Mouse (Mus musculus) lung, postnatal 10 days (tissue): ENCODE data around the gene Tiam1.

Experiments
- DNase-seq: peaks from one replicate; pipeline ENCODE4 v3.0.0; 2021

Tiam1 gene

DNA sequence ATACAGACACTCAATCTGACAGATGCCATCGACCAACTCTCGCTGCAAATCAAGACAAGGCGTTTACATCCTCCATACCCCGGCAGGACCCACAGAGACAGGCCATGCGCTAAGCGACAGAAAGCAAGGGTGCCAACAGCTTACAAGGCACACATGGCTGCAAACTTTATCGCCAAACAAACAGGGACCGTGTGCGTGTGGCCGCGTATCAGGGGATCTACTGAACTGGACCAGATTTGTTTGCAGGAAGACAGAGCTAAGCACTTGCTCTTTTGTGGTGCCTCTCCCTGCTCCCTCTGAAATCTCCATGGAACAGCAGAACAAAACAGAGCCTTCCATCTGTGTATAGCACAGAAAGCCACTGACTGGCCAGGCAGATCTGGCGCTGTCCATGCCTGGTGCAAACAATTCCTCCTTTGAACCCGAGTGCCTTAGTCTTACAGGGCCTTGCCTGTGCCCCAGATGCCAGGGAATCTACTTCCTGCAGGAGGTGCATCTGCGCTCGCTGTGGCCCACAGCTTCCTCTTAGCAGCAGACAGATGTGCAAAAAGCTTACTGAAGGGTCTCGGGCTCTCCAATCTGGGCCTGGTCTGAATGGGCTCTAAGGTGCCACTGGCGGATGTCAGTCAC, 316.0 kb downstream of the Tiam1 start:
- no peak for DNase-seq

DNA sequence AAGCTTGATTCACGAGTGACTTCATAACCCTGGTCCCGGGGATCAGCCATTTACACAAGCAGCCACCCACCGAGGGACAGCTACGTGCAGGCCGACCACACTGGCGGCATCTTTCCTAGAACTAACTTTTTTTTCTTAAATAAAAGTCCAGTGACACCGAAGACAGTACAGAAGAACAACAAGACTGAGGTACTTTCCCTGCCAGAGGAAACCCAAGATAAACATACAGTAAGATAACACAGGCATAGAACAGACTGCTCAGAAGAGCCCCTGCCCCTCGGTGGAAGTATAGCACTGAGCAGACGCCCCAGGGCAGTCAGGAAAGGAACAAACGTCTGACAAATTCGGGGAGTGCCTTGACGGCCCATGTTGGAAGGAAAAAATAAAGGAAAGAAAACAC, 317.7 kb downstream of the Tiam1 start:
- no peak for DNase-seq

DNA sequence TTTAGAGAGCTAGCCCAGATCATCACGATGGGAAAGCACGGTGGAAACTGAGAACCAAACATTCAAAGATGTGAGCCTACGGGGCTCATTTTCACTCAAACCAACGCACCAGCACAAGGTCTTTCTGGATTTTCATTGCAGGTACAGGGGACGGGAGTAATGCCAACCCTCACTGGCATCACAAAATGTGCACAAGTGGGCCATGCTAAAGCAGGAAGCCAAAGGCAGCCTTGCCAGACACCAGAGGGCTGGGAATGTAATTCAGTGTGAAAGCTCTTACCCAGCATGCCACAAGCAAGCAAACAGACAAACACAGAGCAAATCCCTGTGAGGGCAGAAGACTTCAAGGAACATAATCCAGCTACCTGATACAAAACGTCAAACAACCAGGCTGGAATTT, 320.7 kb downstream of the Tiam1 start:
- no peak for DNase-seq

DNA sequence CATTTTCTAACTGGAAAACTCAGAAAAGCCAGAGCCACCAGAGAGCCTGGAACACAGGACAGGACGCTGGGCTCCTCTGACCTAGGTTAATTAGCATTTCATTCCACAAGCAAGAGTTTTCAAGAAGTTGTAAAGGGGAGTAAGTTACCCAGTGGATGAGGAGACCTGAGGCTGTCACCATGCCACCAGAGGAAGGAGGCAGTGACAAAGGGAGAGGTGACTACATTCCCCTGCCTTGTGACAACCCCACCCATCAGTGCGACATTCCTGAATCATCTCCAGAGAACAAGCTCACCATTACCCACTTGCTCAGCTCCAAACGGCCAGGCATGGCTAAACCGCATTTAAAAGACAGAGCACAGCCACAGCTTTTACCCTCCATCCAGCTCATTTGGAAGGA, 324.9 kb downstream of the Tiam1 start:
- DNase-seq: no peak

DNA sequence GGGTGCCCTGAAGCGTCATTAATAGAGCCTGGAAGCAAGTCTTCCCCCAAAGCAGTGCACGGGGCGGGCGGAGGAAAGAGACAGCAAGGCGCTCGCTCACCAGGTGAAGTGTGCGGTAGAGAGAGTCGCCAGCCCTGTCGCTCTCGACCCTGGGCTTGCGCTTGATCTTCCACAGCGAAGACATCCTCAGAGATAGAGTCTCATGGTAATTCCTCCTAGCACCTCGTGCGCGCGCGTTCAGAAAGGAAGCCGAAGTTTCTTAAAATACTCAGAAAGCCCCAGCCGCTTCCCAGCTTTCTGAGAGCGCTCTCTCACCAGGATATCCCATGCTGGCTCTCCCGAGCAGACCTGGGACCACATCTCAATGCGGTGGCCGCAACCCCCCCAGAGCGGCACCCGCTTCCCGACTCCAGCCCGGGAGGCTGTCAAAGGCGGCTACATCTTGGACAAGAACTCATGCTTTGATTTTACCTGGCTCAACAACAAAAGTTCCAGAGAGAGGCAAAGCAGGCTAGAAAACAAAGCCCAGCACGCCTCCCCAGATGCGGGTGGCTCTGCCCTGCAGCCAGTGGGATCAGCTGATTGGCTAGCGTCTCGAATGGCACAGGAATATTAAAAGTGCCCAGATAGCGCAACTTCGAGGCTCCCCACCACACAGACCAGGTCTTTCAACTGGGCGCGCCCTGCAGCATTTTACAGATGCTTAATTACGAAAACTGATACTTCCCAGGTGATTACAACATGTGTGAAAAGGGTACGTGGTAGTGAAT, 325.5 kb downstream of the Tiam1 start:
- no peak for DNase-seq

DNA sequence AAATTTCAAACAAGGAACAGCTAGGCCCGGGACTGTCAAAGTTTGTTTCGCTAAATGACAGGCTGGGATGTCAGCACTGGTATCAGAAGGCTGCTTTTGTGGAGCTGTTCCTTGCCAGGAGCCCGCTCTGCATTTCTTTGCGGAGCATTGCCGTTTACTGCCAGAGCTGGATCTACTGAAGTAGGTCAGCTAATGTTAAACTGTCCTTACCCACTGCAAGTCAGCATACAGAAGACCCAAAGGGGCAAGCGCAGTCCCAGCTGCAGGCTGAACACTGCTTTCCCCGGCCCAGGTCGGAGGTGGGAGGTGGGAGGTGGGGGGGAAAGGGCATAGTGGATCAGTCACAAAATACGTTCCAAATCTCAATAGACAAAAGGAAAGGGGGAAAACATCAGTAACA, 326.3 kb downstream of the Tiam1 start:
- DNase-seq: no peak

DNA sequence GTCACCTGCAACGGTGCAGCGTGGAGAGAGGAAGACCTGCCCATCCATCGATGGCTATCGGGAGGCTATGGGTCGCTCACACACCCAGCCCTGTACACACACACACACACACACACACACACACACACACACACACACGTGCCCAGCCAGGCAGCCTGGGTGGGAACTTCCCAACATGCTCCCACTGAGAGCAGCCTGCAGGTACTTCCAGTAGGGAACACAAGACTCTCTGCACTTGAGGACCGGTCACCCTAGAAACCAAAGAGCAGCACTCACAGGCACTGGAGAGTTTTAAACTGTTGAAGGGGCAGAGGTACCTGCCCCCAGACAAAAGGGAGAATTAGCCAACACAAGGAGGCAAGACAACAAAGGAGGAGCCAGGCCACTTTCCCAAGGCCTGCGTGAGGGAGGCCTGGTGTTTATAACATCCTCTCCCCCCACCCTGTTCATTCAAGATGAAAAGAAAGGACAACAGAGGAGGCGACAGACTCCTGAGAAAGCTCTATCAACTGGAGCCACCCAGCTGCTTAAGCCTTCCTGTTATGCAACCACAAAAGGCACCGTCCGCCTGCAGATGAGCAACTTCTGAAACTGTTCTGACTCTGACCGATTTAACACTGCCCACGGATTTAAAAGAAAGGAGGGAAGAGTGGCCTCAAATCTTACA, 326.9 kb downstream of the Tiam1 start:
- peak; percentile 37 for DNase-seq

DNA sequence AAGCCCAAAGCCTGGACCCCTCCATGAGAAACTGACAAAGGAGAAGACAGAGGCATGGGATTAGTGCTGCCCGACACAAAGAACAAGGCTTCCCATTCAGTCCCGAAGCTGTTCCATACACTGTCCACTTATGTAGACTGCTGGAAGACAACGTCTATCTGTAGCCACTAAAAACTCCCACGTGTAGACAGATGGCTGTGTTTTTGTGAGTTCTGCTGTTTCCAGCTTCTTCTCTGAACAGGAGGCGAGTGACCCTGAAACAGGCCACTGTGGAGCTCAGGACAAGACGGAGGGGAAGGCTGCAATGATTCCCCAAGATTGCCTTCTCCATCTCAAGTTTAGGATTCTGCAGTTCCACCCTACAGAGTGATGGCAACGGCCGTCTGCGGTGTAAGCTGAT, 330.0 kb downstream of the Tiam1 start:
- no peak for DNase-seq

DNA sequence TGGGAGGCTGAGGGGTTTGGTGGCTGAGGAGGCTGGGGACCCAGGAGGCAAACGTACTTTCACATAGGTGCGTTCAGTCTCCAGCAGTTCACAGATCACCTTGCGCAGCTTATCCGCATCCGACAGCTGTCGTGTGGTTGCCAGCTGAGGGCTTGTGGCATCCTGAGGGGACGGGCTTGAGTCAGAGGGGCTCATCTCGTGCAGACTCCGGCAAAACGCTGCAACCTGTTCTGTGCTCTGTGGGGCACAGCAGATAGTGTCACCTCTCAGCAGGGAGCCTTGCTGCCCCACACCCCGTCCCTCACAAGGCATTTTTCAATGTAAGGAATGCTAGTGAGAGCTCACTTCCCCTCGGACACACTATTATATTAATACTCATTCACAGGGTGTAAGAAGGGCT, 330.7 kb downstream of the Tiam1 start:
- no peak for DNase-seq

DNA sequence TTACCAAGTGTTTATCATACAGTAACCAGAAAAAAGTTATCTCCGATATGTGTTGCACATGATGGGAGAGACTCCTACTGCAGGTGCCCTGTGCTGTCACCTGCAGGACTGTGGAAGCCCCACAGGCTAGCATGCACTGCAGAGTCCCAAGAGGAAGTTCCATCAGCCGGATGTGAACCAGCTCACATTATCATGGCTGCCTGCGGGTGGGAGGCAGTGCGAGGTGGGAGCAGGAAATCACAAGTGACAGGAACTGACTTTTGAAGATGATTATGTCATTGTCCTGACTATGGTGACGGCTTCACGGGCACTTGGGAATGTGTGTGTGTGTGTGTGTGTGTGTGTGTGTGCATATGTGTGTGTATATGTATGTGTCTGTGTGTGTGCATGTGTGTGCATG, 333.2 kb downstream of the Tiam1 start:
- peak; percentile 30 for DNase-seq

DNA sequence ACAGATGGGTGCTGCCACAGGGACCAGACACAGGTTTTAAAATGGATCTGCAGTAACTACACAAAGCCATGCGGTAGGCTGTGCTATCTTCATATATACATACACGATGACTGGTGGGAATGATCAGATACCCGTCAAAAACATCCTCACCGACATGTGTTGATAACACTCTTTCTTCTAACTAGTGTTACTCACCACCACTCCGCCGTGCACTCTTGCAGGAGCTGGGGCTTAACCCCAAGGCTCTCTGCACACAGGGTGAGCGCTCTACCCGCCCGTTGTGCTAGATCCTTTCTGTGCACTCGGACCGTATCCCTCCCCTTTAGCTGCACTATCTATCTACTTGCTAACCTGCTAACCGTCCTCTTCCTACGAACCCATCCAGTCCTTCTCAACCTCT, 335.4 kb downstream of the Tiam1 start:
- DNase-seq: no peak

DNA sequence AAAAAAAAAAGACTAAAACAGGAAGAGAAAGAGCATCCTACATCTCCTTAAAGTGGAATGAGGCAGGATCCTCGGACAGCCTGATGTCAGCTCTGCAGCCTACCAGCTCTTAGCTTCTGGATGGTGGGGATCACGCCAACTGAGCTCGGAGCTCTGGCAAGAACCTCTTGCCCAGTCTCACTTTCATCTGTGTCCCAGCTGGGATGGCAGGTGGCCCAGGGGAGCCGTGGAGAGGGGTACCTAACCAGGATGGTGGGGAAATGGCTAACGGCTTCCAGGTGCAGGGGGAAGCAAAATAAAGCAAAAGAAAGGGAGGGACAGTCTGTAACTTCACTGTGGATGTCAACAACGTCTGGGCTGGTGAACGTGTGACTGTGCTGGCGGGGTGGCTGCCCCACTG, 337.6 kb downstream of the Tiam1 start:
- DNase-seq: no peak

DNA sequence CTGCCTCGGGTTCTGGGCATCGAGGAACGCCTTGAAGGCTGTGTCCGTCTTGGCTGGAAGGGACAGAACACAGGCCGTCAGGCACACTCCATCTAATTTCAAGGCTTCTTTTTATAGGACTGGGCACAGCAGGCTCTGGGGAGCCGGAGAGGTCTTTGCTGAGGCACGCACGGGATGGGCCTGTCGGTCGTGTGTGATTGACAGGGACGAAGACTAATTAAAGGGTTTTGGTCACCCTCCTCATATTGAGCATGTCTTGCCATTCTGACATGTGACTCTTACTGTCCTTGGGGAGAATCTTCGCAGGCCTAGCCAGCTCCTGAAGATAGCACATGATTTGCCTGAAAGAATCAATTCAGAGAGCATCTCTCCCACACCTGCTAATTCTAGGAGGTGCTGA, 338.4 kb downstream of the Tiam1 start:
- DNase-seq: no peak

DNA sequence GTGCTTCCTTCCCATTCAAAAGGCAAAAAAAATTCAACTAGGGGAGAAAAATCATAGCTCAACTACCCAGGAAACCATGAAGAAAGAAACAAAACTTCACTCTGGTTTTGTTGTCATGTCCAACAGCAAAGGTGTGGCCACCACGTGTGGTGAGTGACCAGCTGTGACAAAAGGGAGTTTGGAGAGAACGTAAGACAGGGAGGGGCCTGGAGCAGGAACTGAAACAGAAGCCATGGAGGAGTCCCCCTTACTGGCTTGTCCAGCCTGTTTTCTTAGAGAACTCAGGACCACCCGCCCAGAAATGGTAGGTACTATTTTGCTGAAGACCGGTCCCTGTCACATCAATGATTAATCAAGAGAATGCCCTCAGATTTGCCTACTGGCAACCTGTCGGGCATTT, 342.1 kb downstream of the Tiam1 start:
- DNase-seq: no peak

DNA sequence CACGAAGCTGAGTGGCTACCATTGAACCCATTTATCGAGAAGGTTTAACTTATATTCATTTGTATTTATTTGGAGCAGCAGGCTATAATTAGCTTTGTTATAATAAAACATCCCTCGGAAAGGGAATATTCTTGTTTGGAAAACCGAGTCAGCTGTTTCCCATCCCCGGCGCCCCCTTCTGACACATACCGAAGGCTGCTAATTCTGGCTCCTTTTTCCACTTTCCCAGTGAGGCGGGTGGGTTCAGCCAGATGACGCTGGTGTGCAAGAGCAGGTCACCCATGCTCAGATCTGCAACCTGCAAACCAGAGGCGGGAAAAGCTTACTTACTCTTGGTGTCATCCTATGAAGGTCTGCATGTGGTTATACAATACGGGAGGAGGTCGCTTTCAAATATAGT, 343.8 kb downstream of the Tiam1 start:
- peak; percentile 53 for DNase-seq

DNA sequence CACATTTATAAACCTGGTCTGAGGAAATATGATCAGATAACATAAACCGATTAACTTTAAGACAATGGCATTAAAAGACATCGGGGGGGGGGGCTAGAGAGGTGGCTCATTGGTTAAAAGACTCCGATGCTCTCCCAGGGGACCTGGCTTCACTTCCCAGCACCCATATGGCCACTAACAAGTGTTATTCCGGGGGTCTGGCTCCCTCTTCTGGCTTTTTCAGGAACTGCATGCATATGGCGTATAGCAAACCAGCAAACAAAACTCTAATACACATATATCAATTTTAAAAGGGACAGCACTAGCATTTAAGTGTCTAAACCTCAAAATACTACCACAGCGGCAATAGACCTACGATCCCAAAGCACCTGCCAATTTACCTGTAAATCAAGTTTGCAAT, 347.0 kb downstream of the Tiam1 start:
- DNase-seq: no peak

DNA sequence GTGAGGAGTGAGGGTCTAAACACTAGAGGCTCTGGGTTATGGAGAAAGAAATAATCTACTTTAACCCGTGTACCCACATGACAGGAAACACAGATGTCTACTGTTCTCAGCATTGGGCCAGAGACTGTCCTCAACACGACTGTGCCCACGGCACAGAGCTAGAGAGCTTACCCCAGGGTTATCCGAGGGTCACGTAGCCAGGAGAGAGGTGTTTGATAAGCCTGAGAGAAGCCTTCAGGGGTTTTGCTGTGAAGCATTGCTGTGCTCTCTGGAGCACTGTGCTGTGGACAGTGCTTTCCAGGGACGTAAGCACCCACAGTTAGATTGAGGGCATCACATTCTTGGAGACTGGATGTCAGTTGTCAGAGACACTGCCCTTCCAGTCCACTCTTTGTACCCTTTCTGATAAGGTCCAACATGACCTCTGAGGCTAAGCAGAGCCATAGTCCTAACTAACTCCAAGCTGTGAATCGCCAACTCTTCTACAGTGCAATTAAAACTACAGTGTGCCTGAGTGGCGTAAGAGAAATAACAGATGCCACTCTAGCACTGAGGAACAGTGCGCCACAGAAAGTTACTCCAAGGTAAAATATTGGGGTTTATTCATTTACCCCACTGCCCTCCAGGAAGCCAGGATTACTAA, 353.7 kb downstream of the Tiam1 start:
- no peak for DNase-seq

DNA sequence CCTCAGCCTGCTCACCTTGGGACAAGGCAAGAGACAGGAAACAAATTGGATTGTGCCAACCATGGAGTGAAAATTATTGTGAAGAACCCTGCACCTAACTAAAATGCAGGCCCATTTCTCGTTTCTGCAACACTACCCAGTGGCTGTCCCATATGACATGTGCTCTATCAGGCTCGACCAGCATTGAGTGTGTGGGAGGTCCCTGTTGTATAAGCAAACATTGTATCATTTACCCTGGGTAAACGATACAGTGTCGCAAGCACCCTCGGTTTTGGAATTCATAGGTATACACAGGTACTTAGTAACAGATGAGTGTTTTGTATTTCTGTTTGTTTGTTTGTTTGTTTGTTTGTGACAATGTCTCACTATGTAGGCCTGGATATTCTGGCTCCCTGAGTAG, 357.8 kb downstream of the Tiam1 start:
- no peak for DNase-seq

DNA sequence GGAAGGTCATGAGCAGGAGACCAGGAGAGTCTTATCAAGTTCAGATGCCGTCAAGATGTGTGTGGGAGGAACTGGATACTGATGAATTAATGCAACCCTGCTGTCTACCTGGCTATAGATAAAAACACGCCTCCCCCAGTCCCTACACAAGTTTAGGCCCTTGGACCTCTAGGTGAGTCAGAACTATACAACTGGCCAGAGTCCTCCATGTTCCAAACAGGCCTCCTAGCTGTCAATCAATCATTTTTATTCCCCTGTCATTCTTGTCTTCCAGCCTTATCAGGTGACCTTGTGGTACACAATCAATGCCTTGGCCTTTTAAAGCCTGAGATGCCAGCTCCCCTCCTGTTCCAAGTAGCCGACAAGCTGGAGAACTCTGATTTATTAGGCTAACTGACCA, 363.9 kb downstream of the Tiam1 start:
- no peak for DNase-seq

DNA sequence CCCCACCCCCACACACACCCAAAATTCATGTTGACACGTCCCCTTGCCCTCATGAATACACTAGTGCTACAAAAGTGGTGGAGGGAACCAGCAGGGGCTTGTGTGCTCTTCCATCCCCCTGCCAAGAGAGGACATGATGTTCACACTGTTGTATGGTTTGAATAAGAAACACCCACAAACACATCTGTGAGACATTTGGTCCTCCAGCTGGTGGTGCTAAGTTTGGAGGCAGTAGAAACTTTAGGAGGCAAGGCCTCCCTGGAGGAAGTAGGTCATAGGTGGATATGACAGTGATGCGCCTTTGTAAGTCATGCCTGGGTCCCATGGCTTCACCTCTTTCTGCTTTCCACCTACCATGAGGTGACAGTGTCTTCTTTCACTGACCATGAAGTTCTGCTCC, 366.1 kb downstream of the Tiam1 start:
- no peak for DNase-seq

DNA sequence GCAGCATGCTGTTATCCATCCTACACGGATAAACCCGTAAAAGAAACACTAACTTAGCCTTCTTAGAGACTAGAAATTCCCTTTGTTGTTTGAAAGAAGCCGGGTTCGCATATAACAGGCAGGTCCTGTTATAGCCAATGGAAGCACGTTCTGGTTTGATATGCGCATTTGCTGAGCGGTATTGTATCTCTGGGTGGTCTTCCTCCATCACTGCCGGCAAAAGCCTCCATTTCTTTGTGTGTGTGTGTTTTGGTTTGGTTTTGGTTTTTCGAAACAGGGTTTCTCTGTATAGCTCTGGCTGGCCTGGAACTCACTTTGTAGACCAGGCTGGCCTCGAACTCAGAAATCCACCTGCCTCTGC, 369.0 kb downstream of the Tiam1 start:
- no peak for DNase-seq

DNA sequence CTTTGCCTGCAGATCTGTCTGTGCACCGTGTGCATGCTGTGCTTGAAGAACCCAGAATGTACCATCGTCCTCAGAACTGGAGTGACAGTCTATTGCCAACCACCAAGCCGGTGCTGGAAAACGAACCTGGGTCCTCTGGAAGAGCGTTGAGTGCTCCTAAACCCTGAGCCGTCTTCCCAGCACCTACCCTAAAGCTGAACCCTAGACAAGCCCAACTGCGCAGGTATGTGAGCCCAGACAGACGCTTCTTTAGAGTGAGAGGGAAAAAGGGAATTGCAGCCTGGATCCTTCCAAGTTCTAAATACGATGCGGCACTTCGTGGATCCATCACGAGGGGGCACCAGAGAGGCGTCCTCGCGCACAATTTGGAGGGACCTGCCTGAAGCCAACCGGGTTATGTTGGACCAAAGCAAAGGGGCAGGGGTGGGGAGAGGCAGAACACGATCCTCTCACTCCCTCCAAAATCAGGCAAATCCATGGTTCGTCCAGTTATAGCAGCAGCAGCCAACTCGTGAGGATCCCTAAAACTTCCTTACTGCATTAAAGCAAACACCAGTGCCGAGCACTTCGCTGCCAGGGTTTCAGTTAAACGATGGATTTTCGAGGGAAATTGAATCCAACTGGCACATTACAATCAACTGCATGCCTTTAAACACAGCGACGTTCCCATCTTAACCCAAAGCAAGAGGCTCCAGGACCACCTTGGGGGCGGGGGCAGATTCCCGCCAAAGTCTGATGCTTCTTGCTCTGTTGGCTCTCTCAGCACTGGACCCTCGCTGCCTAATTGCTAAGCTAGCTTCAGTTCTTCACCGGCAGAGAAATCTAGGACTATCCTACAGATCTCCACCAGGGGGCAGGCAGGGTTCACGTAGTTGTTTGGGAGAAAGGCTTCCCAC, 369.7 kb downstream of the Tiam1 start:
- DNase-seq: peak; percentile 94

DNA sequence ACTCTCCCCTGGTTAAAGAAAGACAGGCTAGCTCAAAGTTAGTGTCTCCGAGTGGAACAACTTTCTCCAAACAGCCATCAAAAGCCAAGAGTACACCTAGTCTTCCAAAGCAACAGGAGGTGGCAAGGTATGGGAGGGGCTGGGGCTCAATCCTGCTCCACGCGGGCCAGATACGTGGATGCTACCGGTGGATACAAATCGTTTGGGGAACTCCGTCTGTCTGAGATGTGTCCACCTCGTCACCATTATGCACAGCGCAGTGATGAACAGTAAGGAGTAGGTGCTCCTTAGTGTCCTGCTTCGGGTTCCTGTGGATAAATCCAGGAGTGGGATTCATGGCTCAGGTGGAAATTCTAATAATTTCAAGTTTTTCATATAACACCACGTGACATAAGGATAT, 377.6 kb downstream of the Tiam1 start:
- no peak for DNase-seq
